8 mouse cellular contexts compared by ENCODE assay signal in the genomic region with DNA sequence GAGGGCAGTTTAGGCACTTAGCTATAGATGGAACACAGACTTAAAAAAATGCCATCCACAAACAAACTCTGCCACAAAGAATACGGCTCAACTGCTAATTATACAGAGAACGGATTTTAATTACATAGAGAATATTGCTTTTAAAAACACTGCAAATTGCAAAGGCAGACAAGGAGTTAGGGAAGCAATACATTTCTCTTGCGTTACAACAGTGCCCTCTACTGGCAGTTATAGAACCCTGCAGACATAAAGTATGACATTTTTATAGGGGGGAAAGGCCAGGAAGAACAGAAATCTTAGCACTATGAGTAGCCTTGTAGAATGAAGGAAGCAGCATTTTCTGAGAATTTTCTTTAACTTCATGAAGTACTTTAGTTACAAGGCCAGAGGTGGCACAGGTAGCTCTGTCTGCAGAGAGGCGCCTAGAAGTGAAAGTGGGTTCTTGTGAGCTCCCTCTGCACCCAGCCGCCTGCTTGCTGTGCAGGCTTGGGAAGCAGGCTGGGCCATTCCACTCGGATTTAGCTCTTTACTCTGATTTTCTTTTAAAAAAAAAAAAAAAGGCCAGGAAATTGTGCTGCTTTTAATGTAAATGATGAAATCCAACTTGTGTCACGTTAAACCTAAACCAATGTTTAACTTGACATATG. TPM values are rescaled to one million over a fixed set of nuclear protein-coding genes. Genes with fewer than 3 reads are reported as not detected.
A peak's percentile ranks its signal among the peaks of the same experiment; 100 is the strongest.
DNase-seq lines count a peak whose midpoint lies in the region; ATAC-seq and TF ChIP-seq lines count a peak whose summit lies in the region.

No protein-coding gene starts in this region.

- no peak overlapping the region for H3K9ac ChIP-seq in limb, embryonic 13.5 days
- no peak overlapping the region for H3K9ac ChIP-seq in hindbrain, postnatal 0 days (replicated peaks; ENCODE audit: low read length)
- no peak overlapping the region for H3K9ac ChIP-seq in midbrain, embryonic 16.5 days (ENCODE audit: low read depth, low read length)

- H3K4me2 ChIP-seq in limb, embryonic 13.5 days (replicated peaks): no peak overlapping the region
- no peak overlapping the region for H3K4me2 ChIP-seq in hindbrain, postnatal 0 days (ENCODE audit: low read depth, low read length)
- H3K4me2 ChIP-seq in midbrain, embryonic 16.5 days (ENCODE audit: low read length): no peak overlapping the region

- peak; percentile 92 for TF ChIP-seq CTCF in hindbrain, postnatal 0 days (IDR thresholded peaks at IDR 0.05; ENCODE audit: low read depth)

- no peaks in the 10 kb centered on the region for H3K9me3 ChIP-seq in limb, embryonic 13.5 days
- H3K9me3 ChIP-seq in limb, embryonic 10.5 days (replicated peaks): no peaks in the 10 kb centered on the region
- H3K9me3 ChIP-seq in hindbrain, postnatal 0 days (ENCODE audit: low read length): no peaks in the 10 kb centered on the region
- no peaks in the 10 kb centered on the region for H3K9me3 ChIP-seq in midbrain, embryonic 16.5 days (replicated peaks; ENCODE audit: control insufficient read depth, low read length, poor library complexity, severe bottlenecking)

- no peak overlapping the region for H3K4me3 ChIP-seq in limb, embryonic 13.5 days
- H3K4me3 ChIP-seq in limb, embryonic 10.5 days: no peak overlapping the region
- no peak overlapping the region for H3K4me3 ChIP-seq in hindbrain, postnatal 0 days (ENCODE audit: low read length)
- H3K4me3 ChIP-seq in midbrain, embryonic 16.5 days (ENCODE audit: low read depth, low read length): no peak overlapping the region

- peaks cover 16% of the 10 kb centered on the region; the same call in 1 of the 2 replicates for H3K4me1 ChIP-seq in limb, embryonic 13.5 days
- H3K4me1 ChIP-seq in limb, embryonic 10.5 days: 0 out of 2 replicates have a peak, but pooled peaks cover 3% of the 10 kb centered on the region
- no peaks in the 10 kb centered on the region for H3K4me1 ChIP-seq in hindbrain, postnatal 0 days (ENCODE audit: insufficient read depth, low read length)
- peaks cover 3% of the 10 kb centered on the region; the same call in 1 of the 2 replicates for H3K4me1 ChIP-seq in midbrain, embryonic 16.5 days (ENCODE audit: control insufficient read depth, insufficient read depth, low read length)

- no peaks in the 10 kb centered on the region for H3K27me3 ChIP-seq in limb, embryonic 13.5 days
- H3K27me3 ChIP-seq in limb, embryonic 10.5 days (ENCODE audit: low read depth, poor library complexity, severe bottlenecking): no peaks in the 10 kb centered on the region
- no peaks in the 10 kb centered on the region for H3K27me3 ChIP-seq in hindbrain, postnatal 0 days (ENCODE audit: insufficient read depth, low read length)
- no peaks in the 10 kb centered on the region for H3K27me3 ChIP-seq in midbrain, embryonic 16.5 days (ENCODE audit: control insufficient read depth, insufficient read depth, low read depth, low read length)

- 31% methylated on average over 7 of the region's 7 CpGs for WGBS in limb, embryonic 13.5 days
- 36% methylated on average over 7 of the region's 7 CpGs for WGBS in limb, embryonic 10.5 days
- WGBS in hindbrain, postnatal 0 days: 40% methylated on average over 7 of the region's 7 CpGs
- 36% methylated on average over 7 of the region's 7 CpGs for WGBS in midbrain, embryonic 16.5 days

- DNase-seq in adrenal gland, postnatal 10 days: peak; percentile 35
- DNase-seq in adrenal gland, postnatal 4 days (ENCODE audit: low spot score in 2 of 2): no peak
- DNase-seq in limb, embryonic 10.5 days (ENCODE audit: low spot score): no peak
- peak; percentile 51 for DNase-seq in c-Kit-positive CD71-negative TER-119-negative erythroid progenitor cells, embryonic 14.5 days (ENCODE audit: low read depth)
- DNase-seq in hindbrain, postnatal 0 days (ENCODE audit: low spot score): peak; percentile 83
- DNase-seq in urinary bladder, postnatal 10 days (ENCODE audit: low spot score): no peak

- no peaks in the 10 kb centered on the region for H3K36me3 ChIP-seq in limb, embryonic 13.5 days
- H3K36me3 ChIP-seq in limb, embryonic 10.5 days: no peaks in the 10 kb centered on the region
- H3K36me3 ChIP-seq in hindbrain, postnatal 0 days (ENCODE audit: insufficient read depth, low read length): no peaks in the 10 kb centered on the region
- no peaks in the 10 kb centered on the region for H3K36me3 ChIP-seq in midbrain, embryonic 16.5 days (ENCODE audit: control insufficient read depth, insufficient read depth, low read length)

- peak; percentile 59; the same call in 1 of the 2 replicates for ATAC-seq in limb, embryonic 13.5 days (ENCODE audit: low FRiP score, low read depth)
- ATAC-seq in hindbrain, postnatal 0 days: peak; percentile 64; the same call in 1 of the 2 replicates
- peak; percentile 71; the same call in 1 of the 2 replicates for ATAC-seq in midbrain, embryonic 16.5 days

- no peak overlapping the region for H3K27ac ChIP-seq in limb, embryonic 13.5 days
- H3K27ac ChIP-seq in limb, embryonic 10.5 days: no peak overlapping the region
- no peak overlapping the region for H3K27ac ChIP-seq in hindbrain, postnatal 0 days
- H3K27ac ChIP-seq in midbrain, embryonic 16.5 days (ENCODE audit: low read length): no peak overlapping the region

RNA-seq across cellular contexts. Expression of gene Taf3, which starts 38.0 kb away (rescaled TPM):
- total RNA-seq in adrenal gland, postnatal 10 days (2021): 10 to 100 TPM in 1 of 2 experiments, 1 to 10 TPM in 1; 9.6 to 10.6 TPM
- 10 to 100 TPM; 11.2 to 11.9 TPM for total RNA-seq in adrenal gland, postnatal 4 days (2021)
- polyA plus RNA-seq in limb, embryonic 13.5 days (2015; fragmentation: Nextera tagmentation; extraction: Ambion mirVana): 15.2 and 16.5 TPM in 2 replicates
- polyA plus RNA-seq in limb, embryonic 10.5 days (2016; fragmentation: Nextera tagmentation; extraction: Ambion mirVana): 15.1 and 16.3 TPM in 2 replicates
- total RNA-seq in hindbrain, postnatal 0 days (2014; rRNA removed): 2.7 and 5.1 TPM in 2 replicates
- 10.0 and 10.3 TPM in 2 replicates for polyA plus RNA-seq in hindbrain, postnatal 0 days (2015; fragmentation: Nextera tagmentation; extraction: Ambion mirVana)
- polyA plus RNA-seq in midbrain, embryonic 16.5 days (2015; fragmentation: Nextera tagmentation; extraction: Ambion mirVana): 13.8 and 13.9 TPM in 2 replicates

Comparison
In these comparisons a context has a peak if more than half of its experiments do, and no peak if none do; other contexts are left out.
1. DNase-seq: peak in adrenal gland, postnatal 10 days (single experiment), c-Kit-positive CD71-negative TER-119-negative erythroid progenitor cells, embryonic 14.5 days (single experiment) and hindbrain, postnatal 0 days (single experiment); none in adrenal gland, postnatal 4 days (0 of 2), limb, embryonic 10.5 days (single experiment) and urinary bladder, postnatal 10 days (single experiment).
2. Peak in every context shown above with its lines, with median percentiles within 50 percentile points of each other: ATAC-seq.